Mouse (Mus musculus): ENCODE measurements around the gene 4931414P19Rik.
"Not testable (repeated sequence)": the region's sequence is repeated elsewhere in the genome, so short reads cannot be mapped to it uniquely, and the experiment has no call there.

The 4931414P19Rik gene

DNA sequence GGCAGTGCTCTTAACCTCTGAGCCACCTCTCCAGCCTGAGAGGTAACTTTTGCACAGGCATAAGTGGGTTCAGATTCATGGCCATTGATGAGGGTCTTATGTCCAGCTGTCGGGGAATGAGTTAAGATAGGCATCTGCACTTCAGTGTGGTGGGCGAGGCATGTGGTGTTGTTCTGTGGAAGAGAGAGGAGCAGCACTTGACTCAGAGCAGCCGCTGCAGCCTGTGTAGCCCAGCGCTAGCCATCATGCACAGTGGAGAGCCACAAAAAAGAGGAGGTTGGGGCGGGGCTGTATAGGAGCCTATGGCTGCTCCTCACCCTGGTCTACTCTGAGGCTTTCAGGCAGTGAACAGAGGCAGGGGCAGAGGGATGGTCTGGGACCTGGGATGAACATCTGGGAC, 22.3 kb upstream of the 4931414P19Rik start:
- DNase-seq (ENCODE audit: low read depth) = no peak

- no peak for DNase-seq (ENCODE audit: low read depth)
These were observed 19.2 kb upstream of the 4931414P19Rik start for GRCm38 (mm10) chr14:54624976-54625375.

- DNase-seq (ENCODE audit: low read depth) = no peak
These were observed 17.5 kb upstream of the 4931414P19Rik start for GRCm38 (mm10) chr14:54623334-54623733.

- no peak for DNase-seq (ENCODE audit: low read depth)
These were observed 15.3 kb upstream of the 4931414P19Rik start, which contains the start of gene Psmb11 for GRCm38 (mm10) chr14:54621133-54621532. Gene Psmb11, plus strand, starts transcription at chr14:54621433.

- peak; percentile 85 for DNase-seq (ENCODE audit: low read depth)
These were observed 12.1 kb upstream of the 4931414P19Rik start, which contains the start of gene Psmb5 for GRCm38 (mm10) chr14:54617897-54618365. Gene Psmb5, minus strand, starts transcription at chr14:54618022.

DNA sequence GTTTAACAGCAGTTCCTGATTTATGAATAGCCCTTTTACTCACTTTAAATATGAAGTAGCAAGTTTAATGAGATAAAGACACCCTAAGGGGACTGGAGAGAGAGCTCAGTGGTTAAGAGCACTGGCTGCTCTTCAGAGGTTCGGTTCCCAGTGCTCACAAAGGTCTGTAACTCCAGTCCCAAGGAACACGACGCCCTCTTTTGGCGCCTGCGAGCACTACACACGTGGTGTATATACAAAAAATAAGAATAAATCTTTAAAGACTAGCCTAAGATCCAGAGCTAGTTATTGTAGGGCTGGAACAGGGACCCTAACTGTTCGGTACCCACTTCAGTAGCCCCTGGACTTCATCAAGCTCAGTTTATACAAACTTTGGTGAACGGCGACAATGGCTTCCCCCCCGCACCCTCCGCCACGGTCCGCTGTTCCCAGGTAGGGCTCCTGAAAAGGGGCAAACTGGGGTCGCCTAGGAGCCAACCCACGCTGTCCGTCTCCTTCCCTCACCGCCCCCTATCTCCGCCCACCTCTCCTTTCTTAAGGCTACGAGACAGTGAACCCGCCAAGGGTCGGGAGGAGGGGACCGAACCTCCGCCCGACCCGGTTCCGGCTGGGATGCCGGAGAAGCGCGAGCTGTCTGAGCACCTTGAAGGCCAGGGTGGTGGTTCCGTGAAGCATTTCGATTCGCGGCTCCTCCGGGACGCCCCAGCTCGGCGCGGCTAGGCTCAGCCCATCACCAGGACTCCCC, 11.5 kb upstream of the 4931414P19Rik start:
- DNase-seq (ENCODE audit: low read depth) = no peak

DNA sequence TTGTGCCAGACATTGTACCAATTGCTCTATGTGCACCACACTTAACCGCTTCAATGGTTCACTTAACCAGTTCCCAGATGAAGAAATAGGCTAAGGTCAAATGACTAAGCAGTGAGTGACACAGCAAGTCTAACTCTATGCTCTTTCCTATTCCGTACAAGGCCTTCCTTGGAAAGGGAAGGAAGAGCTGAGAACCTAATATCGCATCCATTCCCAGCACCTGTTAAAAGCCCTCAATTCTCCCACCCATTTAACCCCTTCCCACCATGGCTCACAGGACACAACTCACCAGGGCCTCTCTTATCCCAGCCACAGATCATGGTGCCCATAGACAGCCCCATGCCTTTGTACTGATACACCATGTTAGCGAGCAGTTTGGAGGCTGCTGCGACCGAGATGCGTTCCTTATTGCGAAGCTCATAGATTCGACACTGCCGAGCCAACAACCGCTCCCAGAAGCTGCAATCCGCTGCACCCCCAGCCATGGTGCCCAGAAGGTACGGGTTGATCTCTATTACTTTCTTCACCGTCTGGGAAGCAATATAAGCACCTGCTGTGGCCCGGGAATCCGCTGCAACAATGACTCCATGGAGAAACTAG, 10.5 kb upstream of the 4931414P19Rik start:
- no peak for DNase-seq (ENCODE audit: low read depth)

DNA sequence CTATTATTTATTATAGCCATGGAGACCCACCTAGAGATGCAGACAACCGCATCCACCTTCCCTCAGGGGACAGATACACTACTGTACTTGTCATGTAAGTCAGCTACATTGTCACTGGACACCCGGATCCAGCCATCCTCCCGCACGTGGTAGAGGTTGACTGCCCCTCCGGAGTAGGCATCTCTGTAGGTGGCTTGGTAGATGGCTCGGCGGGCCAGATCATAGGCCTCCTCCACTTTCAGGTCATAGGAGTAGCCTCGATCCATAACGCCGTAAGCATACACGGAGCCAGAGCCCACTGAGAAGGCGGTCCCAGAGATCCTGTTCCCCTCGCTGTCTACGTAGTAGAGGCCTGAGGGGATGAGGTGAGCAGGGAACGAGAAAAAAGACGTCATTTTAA, 8.3 kb upstream of the 4931414P19Rik start:
- DNase-seq (ENCODE audit: low read depth) = not testable (repeated sequence)

DNA sequence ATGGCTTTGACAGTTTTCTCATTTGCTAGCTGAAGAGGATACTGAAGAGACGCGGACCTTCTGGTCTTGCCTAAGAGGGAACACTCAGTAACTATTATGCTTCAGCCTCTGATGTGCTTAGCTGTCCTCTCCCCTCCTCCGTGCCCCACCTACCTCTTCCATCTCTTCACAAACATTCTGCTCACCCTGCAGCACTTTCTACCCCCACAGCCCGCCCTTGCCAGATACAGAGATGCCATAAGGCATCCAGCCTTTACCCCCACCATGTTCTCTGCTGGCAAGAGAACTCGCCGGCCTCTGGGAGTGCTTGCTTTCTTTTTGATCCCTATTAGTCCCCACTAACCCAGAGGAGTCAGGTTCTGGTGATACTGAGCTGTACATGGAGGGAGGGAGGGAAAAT, 4.9 kb upstream of the 4931414P19Rik start:
- no peak for DNase-seq (ENCODE audit: low read depth)

DNA sequence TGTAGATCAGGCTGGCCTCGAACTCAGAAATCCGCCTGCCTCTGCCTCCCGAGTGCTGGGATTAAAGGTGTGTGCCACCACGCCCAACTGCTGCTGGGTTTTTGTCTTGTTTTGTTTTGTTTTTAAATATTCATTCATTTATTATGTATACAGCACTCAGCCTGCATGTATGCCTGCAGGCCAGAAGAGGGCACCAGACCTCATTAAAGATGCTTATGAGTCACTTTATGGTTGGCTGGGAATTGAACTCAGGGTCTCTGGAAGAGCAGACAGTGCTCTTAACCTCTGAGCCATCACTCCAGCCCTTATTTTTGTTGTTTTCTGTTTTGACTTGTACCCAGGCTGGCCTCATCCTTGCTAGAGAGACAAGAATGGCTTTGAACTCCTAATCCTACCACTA, 4.2 kb upstream of the 4931414P19Rik start:
- DNase-seq (ENCODE audit: low read depth) = no peak

DNA sequence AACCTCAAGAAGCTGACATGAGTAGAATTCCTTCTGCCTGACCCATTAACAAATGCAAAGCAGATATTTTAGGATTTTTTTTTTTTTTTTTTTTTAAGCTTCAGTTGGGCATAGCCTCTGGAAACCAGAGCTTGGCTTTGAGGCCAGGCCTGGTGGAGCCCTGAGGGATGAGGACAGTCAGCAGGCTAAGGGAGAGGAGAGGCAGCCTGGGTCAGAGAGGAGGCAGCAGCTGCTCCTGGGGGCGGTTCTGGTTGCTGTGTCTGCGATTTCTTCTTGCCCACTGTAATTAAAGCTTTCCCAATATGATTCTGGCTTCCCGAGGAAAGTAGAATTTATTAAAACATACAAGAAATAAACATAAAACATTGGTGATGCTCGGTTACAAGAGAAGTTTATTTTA, 3.5 kb upstream of the 4931414P19Rik start:
- no peak for DNase-seq (ENCODE audit: low read depth)

DNA sequence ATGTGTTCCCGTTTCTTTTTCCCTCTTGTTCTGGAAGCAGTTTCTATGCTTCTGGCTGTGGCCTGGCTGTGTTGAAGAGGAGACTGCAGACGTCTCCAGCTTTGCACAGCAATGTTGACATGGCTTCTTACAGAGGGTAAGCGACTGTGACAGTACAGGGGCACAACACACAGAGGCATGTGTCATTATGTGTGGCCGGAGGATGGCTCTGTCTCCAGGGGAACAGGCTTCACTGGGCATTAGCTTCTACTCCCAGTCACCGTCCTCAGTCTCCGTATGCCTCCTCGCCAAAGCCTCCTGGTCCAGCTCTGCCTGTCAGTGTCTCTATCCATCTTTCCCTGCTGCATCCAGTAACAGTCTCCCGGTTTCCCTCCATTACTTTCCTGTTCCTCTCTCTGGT, 1.4 kb upstream of the 4931414P19Rik start:
- no peak for DNase-seq (ENCODE audit: low read depth)

- DNase-seq (ENCODE audit: low read depth) = no peak
These were observed 2.1 kb downstream of the 4931414P19Rik start for GRCm38 (mm10) chr14:54603686-54604085.

DNA sequence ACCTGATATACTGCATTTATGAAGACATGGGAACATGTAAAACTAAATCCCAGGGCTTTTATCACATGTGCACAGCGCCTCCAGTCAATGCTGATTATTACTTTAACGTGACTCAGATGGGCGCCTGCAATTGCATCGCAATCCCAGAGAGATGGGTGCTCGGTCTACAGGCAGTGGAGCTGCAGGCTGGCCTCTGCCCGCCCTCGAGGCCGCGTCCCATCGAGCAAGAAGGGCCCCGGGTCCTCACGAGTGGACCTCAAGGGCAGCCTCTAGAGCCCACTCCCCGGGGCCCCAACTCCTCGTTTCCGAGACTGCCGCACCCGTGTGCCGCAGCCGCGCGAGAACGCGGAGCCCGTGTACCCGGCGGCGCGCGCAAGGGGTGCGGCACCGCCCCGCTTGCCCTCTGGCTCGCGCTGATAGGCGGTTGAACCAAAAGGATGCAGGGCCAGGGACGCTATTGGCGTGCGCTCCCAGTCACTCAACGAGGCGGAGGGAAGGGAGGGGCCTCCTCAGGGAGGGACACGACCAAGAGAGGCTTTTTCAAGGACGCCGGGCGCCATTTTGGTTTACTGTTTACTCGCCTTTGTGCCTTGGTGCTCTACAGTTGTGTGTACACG, 2.6 kb downstream of the 4931414P19Rik start:
- DNase-seq (ENCODE audit: low read depth) = peak; percentile 95

- no peak for DNase-seq (ENCODE audit: low read depth)
These were observed 3.2 kb downstream of the 4931414P19Rik start for GRCm38 (mm10) chr14:54602613-54603012.

DNA sequence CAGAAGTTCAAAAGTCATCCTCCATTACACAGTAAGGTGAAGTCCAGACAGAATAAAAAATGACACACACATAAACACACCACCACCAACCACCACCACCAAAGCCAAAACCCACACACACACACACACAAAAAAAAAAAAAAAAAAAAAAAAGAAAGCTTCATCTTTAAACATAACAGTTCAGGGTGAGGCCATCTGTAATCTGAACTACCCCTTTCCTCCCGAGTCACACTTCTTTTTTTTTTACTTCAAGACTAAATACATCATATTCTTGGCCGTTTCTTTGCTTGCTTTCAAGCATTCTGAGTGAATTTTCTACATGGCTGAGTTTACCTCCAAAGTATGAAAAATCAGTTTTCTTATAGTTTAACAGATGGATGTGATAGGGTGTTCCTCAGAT, 4.2 kb downstream of the 4931414P19Rik start:
- no peak for DNase-seq (ENCODE audit: low read depth)

GRCm38 (mm10) chr14:54597084-54597483, 8.7 kb downstream of the 4931414P19Rik start:
- DNase-seq (ENCODE audit: low read depth) = no peak

GRCm38 (mm10) chr14:54594631-54595414, 11.0 kb downstream of the 4931414P19Rik start:
- DNase-seq (ENCODE audit: low read depth) = no peak

DNA sequence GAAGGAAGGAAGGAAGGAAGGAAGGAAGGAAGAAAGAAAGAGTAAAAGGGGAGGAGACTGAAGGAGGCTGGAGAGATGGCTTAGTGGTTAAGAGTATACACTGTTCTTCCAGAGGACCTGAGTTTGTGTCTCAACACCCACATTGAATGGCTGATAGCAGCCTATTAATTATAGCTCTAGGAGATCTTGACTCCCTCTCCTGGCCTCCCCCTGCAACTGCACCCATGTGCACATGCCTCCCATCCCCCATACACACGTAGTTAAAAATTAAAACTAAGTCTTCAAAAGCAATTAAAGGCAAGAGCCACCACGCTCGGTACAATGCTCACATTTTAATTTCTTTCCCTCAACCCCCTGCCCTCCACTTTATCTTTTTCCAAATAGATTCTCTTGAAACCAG, 11.7 kb downstream of the 4931414P19Rik start:
- no peak for DNase-seq (ENCODE audit: low read depth)

DNA sequence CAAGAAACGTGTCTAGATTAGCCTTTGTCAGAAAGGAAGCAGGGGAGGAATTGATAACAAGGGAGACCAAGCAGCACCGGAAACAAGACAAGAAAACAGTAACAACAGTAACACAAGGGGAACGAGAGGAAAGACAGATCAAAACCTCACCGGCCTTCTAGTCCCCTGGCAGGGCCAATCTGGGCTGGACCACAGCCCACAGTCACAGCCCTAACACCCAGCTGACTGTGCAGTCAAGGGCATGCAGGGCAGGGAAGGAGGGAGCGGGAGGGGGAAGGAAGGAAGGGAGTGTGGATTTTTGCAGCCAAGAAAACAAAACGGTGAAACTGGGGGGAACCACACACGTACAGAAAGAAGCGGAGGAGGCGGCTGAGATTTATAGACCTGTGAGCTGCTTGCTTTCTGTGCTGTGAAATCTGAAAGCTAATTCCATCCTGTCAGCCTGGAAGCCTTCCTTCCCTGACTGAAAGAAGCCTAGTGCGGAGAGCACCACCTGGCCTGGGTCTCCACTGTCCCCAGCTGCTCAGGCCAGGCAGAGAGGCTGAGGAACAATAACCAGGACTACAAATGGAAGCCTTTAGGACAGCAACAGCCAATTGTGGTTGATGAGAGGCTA, 13.4 kb downstream of the 4931414P19Rik start:
- no peak for DNase-seq (ENCODE audit: low read depth)

DNA sequence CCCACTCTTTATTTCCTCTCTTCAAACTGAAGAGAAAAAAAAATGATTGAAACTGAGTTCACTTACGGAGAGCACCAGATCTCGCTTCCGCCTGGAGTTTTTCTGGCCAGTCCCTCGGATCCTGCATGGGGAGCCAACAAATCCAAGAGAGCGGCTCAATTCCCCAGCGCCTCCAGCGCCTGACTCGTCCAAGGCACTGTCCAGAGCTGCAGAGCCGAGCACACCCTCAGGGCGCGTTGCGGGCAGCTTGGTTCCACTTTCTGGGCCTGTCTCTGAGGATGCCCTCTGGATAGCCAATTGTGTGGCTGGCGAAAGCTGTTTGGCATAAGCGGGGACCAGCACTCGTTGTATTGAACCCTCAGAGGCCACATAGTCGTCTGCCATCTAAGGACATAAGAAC, 14.7 kb downstream of the 4931414P19Rik start:
- no peak for DNase-seq (ENCODE audit: low read depth)
